Mouse (Mus musculus): ENCODE results near the gene Sgta. TPM values are rescaled to one million over a fixed set of nuclear protein-coding genes. Genes with fewer than 3 reads are reported as not detected.
A peak's percentile ranks its signal among the peaks of the same experiment; 100 is the strongest.

Gene Sgta
- polyA plus RNA-seq, 1 experiment from 2014 or later, result 292 TPM

DNA sequence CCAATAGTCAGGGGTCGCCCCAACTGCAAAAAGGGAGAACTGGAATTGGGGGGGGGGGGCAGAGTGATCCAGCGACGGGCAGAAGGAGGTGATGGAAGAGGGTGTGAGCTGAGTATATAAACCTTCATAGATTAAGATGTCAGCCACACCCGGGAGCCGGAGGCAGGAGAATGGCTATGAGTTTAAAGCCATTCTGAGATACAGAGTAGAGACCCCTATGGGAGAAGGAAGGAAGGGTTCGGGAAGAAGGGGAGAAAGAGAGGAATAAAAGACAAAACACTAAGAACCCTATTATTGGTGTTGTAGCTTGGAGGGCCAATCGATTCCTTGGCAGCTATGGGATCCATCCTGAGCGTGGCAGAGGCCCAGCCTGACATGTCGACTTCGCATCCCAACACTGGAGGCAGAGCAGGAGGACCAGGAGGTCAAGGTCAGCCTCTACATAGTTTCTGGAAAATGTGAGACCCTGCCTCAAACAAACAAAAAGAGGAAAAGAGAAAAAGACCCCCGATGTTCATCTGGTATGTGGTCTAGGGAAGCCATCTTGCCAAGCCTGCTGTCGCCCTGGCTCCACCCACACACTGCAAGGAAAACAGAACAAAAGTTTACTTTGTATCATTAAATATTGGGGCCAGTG is 34.2 kb downstream of the Sgta start, which contains the start of gene Diras1:
Gene Diras1, minus strand, starts transcription at position 24 of the 637 bp plus-strand sequence.
- peak within 1 kb of the TSS; percentile 70 for H3K4me2 ChIP-seq
- 47% methylated on average over 12 of the region's 12 CpGs for WGBS
- H3K4me1 ChIP-seq (replicated peaks), result peaks cover 39% of the 10 kb centered on the region
- H3K9ac ChIP-seq, result peak within 1 kb of the TSS; percentile 83
- peaks cover 27% of the 10 kb centered on the region for H3K36me3 ChIP-seq
- peak within 1 kb of the TSS; percentile 56 for H3K4me3 ChIP-seq
- ATAC-seq (ENCODE audit: low FRiP score), result no peak
- H3K27ac ChIP-seq, result no peak within 1 kb of the TSS
- H3K27me3 ChIP-seq, result peaks cover 49% of the 10 kb centered on the region
- H3K9me3 ChIP-seq, result no peaks in the 10 kb centered on the region

GRCm38 (mm10) chr10:81025047-81025621 is 34.8 kb downstream of the Sgta start:
- peak overlapping the region; percentile 83 for H3K9ac ChIP-seq
- H3K9me3 ChIP-seq, result no peaks in the 10 kb centered on the region
- 2% methylated on average over 23 of the region's 43 CpGs for WGBS
- H3K36me3 ChIP-seq, result peaks cover 26% of the 10 kb centered on the region
- H3K4me1 ChIP-seq (replicated peaks), result peaks cover 39% of the 10 kb centered on the region
- H3K4me2 ChIP-seq, result peak overlapping the region; percentile 70
- peaks cover 49% of the 10 kb centered on the region for H3K27me3 ChIP-seq
- H3K4me3 ChIP-seq, result peak overlapping the region; percentile 56
- H3K27ac ChIP-seq, result no peak overlapping the region
- ATAC-seq (ENCODE audit: low FRiP score), result peak; percentile 68

DNA sequence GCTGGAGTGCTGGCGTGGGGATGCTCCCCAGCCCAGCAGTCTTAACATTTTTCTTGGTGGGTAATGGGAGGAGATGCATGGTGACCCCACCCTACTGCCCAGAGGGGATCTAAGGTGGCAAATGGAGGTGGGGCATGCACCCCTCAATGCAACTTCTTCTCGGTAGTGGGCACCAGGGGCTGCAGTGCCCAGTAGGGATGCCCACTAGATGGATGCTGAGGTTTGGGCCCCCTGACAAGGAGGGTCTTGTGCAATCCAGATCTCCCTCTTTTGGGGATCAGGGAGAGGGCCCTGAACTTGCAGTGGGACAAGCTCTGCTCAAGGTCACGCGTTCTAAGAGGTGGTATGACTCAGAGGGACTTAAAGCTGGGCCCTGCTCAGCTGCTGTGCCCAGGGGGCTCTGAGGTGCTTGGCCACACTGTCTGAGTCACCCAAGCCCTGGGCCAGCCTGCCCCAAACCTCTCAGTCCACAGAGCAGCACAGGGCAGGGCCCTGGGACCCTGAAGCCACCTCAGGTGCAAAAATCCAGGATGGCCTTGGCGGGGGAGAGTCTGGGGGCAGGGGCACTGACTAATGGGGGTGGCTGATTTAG is 35.5 kb downstream of the Sgta start:
- WGBS, result 75% methylated on average over 5 of the region's 5 CpGs
- Histone ChIP-seq H3K36me3 (peaks cover 19% of the 10 kb centered on the region; the same call in 1 of the 2 replicates), H3K27me3 (peaks cover 49% of the 10 kb centered on the region), H3K9ac (peak overlapping the region; percentile 83), H3K4me2 (peak overlapping the region; percentile 70), H3K27ac (no peak overlapping the region), H3K4me3 (peak overlapping the region; percentile 56), H3K4me1 (replicated peaks) (peaks cover 36% of the 10 kb centered on the region), H3K9me3 (no peaks in the 10 kb centered on the region)
- peak; percentile 24 for ATAC-seq (ENCODE audit: low FRiP score)

DNA sequence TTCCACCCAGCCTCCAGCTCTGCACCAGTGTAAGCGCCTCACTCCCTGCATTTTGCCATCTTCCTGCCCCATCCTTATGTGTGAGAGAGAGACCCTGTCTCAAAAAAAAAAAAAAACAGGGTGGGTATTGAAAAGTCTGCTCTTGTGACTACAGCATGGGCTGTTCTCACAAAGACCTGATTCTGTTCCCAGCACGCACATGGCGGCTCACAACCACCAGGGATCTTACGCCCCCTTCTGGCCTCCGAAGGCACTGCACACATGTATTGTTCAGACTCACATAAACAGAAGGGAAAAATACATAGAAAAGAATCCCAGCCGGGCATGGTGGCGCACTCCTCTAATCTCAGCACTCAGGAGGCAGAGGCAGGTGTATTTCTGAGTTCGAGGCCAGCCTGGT is 37.2 kb downstream of the Sgta start:
- H3K36me3 ChIP-seq, result 0 out of 2 replicates have a peak, but pooled peaks cover 16% of the 10 kb centered on the region
- H3K4me2 ChIP-seq, result 0 out of 2 replicates have a peak overlapping the region, but pooled peaks have one; percentile 29
- 62% methylated on average over 8 of the region's 8 CpGs for WGBS
- H3K4me3 ChIP-seq, result no peak overlapping the region
- no peak for ATAC-seq (ENCODE audit: low FRiP score)
- peaks cover 30% of the 10 kb centered on the region for H3K4me1 ChIP-seq (replicated peaks)
- no peak overlapping the region for H3K9ac ChIP-seq
- no peaks in the 10 kb centered on the region for H3K9me3 ChIP-seq
- H3K27ac ChIP-seq, result no peak overlapping the region
- peaks cover 46% of the 10 kb centered on the region for H3K27me3 ChIP-seq

DNA sequence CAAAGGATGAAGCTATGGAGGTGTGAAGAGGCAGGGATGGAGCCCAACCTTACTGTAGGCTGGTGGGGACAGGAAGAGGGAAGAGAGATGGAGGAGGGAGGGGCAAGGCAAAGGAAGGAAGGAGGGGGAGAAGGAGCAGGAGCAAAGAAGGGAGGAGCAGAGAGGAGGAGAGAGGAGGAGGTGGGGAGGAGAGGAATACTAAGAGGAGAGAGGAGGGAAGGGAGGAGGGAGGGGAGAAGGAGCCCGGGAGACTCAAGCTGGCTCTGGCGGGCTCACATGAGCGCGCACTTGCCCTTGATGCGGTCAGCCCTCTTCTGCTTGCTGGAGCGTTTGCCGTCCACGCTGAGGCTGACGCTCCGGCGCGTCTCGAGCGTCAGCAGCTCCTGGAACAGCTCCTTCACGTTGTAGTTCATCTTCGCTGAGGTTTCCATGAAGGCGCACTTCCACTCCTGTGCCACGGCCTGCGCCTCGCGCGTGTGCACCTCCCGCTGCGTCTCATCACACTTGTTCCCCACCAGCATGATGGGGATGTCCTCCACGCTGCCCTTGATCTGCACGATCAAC is 38.4 kb downstream of the Sgta start:
- H3K4me2 ChIP-seq, result peak overlapping the region; percentile 29
- peak overlapping the region; percentile 24; the same call in 1 of the 2 replicates for H3K9ac ChIP-seq
- no peak overlapping the region for H3K27ac ChIP-seq
- H3K4me3 ChIP-seq, result no peak overlapping the region
- ATAC-seq (ENCODE audit: low FRiP score), result no peak
- 15% methylated on average over 26 of the region's 26 CpGs for WGBS
- peaks cover 30% of the 10 kb centered on the region for H3K4me1 ChIP-seq (replicated peaks)
- 0 out of 2 replicates have a peak, but pooled peaks cover 16% of the 10 kb centered on the region for H3K36me3 ChIP-seq
- no peaks in the 10 kb centered on the region for H3K9me3 ChIP-seq
- peaks cover 42% of the 10 kb centered on the region for H3K27me3 ChIP-seq

DNA sequence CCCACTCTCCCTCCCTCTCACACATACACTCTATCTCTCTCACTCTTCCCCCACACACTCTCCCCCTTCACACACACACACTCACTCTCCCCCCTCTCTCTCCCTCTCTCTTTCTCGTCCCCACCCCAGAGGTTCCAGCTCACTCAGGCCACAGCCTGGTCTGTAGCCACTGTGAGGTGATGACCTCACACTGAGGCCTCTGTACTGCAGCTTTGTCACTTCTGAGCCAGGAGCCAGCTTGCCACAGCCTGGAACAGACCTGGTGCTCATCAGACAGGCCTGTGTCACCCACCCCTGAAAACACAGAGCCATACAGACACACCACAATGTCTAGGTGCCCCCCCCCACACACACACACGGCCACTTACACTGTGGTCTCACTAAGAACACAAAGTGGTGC is 39.8 kb downstream of the Sgta start:
- Histone ChIP-seq H3K4me2 (no peak overlapping the region), H3K36me3 (0 out of 2 replicates have a peak, but pooled peaks cover 16% of the 10 kb centered on the region), H3K9ac (0 out of 2 replicates have a peak overlapping the region, but pooled peaks have one; percentile 13), H3K4me3 (no peak overlapping the region), H3K9me3 (no peaks in the 10 kb centered on the region), H3K4me1 (replicated peaks) (peaks cover 30% of the 10 kb centered on the region), H3K27ac (no peak overlapping the region), H3K27me3 (peaks cover 36% of the 10 kb centered on the region)
- 61% methylated on average over 2 of the region's 2 CpGs for WGBS
- ATAC-seq (ENCODE audit: low FRiP score), result no peak

- Histone ChIP-seq H3K36me3 (0 out of 2 replicates have a peak, but pooled peaks cover 16% of the 10 kb centered on the region), H3K9me3 (no peaks in the 10 kb centered on the region), H3K4me3 (no peak overlapping the region), H3K27ac (no peak overlapping the region), H3K4me1 (replicated peaks) (peaks cover 27% of the 10 kb centered on the region), H3K27me3 (peaks cover 32% of the 10 kb centered on the region), H3K9ac (no peak overlapping the region), H3K4me2 (no peak overlapping the region)
- WGBS, result 83% methylated on average over 6 of the region's 6 CpGs
- no peak for ATAC-seq (ENCODE audit: low FRiP score)
Observed at GRCm38 (mm10) chr10:81019687-81020086, 40.3 kb downstream of the Sgta start.

DNA sequence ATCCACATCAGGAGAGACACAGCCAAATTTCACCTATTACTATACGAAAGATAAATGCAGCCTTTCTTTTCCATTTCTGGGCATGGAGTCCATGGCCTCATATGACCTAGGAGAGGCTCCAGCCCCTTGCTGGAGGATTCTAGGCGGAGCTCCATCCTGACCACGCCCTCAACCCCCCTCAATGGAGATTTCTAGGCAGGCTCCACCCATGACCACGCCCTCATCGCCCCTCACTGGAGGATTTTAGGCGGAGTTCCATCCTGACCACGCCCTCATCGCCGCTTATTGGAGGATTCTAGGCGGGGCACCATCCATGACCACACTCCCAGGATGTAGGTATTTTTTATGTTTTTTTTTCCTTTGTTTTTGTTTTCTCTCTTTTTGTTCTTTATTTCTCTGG is 41.7 kb downstream of the Sgta start:
- WGBS, result 37% methylated on average over 10 of the region's 10 CpGs

GRCm38 (mm10) chr10:81016645-81017044 is 43.3 kb downstream of the Sgta start:
- no peak overlapping the region for H3K4me2 ChIP-seq
- no peak overlapping the region for H3K9ac ChIP-seq
- peaks cover 5% of the 10 kb centered on the region; the same call in 1 of the 2 replicates for H3K27me3 ChIP-seq
- H3K9me3 ChIP-seq, result no peaks in the 10 kb centered on the region
- H3K36me3 ChIP-seq, result 0 out of 2 replicates have a peak, but pooled peaks cover 12% of the 10 kb centered on the region
- H3K4me1 ChIP-seq (replicated peaks), result peaks cover 21% of the 10 kb centered on the region
- no peak overlapping the region for H3K27ac ChIP-seq
- H3K4me3 ChIP-seq, result no peak overlapping the region
- 5% methylated on average over 7 of the region's 7 CpGs for WGBS
- ATAC-seq (ENCODE audit: low FRiP score), result no peak

More for the DNA sequence above, 41.7 kb downstream of the Sgta start:
- Histone ChIP-seq H3K4me3 (no peak overlapping the region), H3K9ac (no peak overlapping the region), H3K4me1 (replicated peaks) (peaks cover 27% of the 10 kb centered on the region), H3K36me3 (0 out of 2 replicates have a peak, but pooled peaks cover 16% of the 10 kb centered on the region), H3K9me3 (no peaks in the 10 kb centered on the region), H3K27me3 (peaks cover 18% of the 10 kb centered on the region), H3K27ac (no peak overlapping the region), H3K4me2 (no peak overlapping the region)
- no peak for ATAC-seq (ENCODE audit: low FRiP score)

GRCm38 (mm10) chr10:81015666-81016065 is 44.3 kb downstream of the Sgta start:
- H3K27ac ChIP-seq, result no peak overlapping the region
- no peak overlapping the region for H3K4me3 ChIP-seq
- H3K36me3 ChIP-seq, result 0 out of 2 replicates have a peak, but pooled peaks cover 4% of the 10 kb centered on the region
- H3K9me3 ChIP-seq, result no peaks in the 10 kb centered on the region
- ATAC-seq (ENCODE audit: low FRiP score), result no peak
- no peak overlapping the region for H3K9ac ChIP-seq
- whole genome bisulfite sequencing, result 91% methylated on average over 2 of the region's 2 CpGs
- H3K27me3 ChIP-seq, result no peaks in the 10 kb centered on the region
- no peak overlapping the region for H3K4me2 ChIP-seq
- peaks cover 14% of the 10 kb centered on the region; the same call in 1 of the 2 replicates for H3K4me1 ChIP-seq (replicated peaks)

DNA sequence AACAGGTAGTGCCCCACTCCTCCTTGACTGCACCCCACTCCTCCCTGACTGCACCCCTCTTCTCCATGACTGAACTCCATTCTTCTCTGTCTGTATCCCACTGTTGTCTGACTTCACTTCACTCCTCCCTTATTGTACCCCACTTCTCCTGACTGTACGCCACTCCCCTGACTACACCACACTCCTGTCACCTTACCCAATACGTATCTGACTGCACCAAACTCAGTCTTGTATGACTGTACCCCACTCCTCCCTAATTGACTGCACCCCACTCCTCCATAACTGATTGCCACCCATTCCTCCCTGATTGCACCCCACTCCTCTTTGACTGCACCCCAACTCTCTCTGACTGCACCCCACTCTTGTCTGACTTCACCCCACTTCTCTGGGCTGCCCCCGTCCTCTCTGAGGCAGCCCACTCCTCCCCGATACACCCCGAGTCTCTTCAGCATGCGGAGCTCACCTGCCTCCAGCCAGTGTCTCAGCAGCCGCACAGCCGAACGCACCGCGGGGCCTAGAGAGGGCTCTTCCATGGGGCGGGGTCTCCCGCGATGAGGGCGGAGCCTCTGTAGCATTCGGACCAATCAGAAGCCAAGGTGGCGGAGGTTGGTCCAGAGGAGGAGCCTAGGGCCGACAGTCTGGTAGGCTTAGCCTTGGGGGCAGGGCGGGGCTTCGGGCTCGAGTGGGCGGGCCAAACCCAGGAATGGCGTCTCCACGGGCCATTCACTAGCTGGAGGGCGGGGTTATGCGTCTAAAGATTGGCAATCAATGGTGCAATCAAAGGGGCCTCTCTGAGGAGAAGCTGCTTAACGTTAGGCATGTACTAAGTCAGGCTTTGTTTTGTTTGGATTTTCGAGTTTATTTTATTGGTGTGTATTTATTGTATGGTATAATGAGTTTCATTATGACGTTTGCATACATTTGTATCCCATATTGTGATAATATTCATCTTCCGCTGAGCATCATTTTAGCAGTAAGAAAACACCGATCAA is 45.3 kb downstream of the Sgta start, which contains the start of gene Gng7:
Gene Gng7, minus strand, starts transcription at position 553 of the 992 bp plus-strand sequence.
- Histone ChIP-seq H3K9ac (peak within 1 kb of the TSS; percentile 67), H3K4me3 (peak within 1 kb of the TSS; percentile 40), H3K36me3 (no peaks in the 10 kb centered on the region), H3K27ac (no peak within 1 kb of the TSS), H3K4me2 (peak within 1 kb of the TSS; percentile 58), H3K27me3 (no peaks in the 10 kb centered on the region), H3K4me1 (replicated peaks) (peaks cover 14% of the 10 kb centered on the region; the same call in 1 of the 2 replicates), H3K9me3 (no peaks in the 10 kb centered on the region)
- peak; percentile 97 for ATAC-seq (ENCODE audit: low FRiP score)
- WGBS, result 10% methylated on average over 31 of the region's 31 CpGs
